Mouse (Mus musculus): ENCODE data around the gene Ints6.

Ints6 gene

DNA sequence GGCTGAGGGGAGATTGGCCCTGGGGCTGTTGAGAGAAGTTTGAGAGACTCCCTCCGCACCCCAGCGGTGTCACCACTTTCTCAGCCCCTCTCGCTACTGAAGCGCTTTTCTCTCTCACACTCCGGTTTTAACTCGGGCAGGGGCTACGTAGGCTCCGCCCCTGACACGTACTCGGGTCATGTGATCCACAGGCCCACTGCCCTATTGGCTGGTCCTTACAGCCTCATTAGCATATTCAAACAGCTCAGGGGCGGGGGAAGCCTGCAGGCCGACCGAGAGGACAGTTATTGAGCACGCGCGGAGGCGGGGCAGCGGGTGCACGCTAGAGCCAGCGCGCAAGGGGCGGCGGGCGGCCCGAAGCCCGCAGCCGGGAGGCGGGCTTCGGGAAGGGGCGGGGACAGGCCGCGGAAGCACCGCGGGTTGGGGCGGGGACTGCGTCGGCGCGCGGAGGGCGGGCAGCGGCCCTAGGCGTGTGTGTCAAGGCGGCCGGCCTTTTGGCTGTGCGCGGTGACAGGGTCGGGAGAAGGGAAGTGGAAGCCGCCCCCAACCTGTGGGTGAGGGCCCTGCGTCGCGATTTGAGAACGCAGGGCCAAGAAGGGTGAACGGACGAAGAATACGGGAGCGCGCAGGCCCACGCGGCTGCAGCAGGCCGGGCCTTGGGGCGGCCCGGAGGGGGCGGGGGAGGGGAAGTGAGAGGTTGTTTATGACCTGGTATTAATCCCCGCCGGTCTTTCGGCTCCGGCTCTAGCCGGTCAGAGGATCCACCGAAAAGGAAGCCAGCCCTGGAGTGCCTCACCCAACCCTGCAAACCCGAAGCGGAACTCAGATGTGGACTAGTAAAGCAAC, at the start of gene Ints6:
Gene Ints6, minus strand, starts transcription at position 134 of the 846 bp plus-strand sequence.
- DNase-seq: peak; percentile 99 to 100

DNA sequence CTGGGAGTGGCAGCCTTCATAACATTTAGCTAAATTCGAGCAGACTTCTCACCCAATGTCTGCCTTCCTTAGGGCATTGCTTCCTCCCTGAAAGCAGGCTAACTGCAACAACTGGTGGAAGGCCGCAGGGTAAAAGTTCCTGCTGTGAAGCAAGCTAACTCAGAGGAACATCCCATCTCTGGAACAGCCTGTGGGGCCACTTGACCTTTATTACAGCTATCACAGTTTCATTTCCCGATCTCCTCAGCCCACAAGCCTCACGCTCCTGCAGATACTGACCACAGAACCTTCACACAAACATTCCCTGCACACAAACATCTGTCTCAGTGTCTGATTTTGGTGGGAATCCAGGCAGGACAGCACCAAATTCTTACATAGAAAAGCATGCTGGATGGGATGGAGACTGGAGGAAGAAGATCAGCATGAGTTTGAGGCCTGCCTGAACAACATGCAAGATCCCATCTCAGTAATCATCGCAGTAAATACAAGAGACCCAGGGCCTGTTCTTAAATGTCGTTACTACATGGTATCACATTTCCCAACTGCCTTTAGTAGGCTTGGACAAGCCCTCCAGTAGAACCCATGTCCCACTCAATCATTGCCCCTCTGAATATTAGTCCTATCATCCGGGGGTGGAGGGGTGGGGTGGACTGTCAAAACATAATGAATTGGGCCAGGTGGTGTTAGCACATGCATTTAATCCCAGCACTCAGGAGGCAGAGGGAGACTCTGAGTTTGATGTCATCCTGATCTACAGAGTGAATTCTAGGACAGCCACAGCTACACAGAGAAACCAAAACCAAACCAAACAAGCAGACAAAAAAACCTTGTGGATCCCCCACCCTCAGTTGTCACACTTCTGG, 47.9 kb upstream of the Ints6 start:
- peak; percentile 34 to 37 for DNase-seq

DNA sequence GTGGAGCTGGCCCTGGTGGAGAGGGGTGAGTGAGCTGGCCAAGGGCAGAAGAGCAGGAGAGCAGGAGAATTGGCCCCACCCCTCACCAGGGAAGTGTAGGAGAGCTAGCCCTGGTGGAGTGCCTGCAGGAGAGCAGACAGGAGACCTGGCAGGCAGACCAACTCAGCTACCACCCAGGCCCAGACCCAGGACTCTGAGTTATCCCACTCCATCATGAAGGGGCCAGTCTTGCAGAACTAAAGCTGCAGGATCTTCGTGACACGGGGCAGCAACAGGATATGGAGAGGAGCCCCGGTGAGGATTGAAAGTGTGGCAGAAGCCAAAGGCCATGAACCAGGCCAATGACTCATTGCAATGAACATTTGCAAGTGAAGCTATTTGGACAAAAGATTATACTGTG, 46.0 kb upstream of the Ints6 start:
- DNase-seq: no peak

DNA sequence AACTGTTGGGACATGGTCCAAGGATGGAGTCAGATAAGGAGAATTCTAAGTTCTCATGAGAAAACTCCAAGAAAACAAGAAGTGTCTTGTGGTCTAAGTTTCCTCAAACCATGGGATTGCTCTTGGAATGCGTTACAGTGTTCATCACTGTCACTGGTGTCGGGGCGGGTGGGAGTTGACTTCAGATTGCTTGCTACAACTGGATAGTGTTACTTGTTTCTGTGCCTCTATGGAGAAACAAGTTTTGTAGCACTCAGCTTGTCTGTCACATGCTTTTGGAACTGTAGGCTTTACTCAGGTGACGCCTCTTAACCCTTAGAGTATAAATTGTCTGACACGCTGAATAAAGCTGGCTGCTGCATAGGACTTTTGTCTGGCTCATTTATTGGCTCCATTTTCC, 42.2 kb upstream of the Ints6 start:
- DNase-seq: no peak

DNA sequence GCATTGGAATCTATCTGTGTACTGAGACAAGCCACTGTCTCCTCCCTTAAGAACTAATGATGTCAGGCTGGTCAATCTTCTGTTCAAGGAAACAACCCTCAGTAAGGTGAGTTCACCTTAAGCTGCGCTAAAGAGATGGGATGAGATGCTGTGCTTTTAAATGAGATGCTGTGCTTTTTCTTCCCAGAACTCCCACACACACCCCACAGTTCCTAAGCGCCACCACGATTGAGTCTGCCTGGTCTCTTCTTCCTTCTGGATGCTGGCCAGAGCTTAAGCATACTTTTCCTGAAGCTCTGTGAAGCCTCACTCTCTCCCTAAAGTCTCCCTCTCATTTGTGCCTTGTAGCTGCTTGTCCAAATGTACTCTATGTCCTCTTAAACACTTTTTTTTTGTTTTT, 39.8 kb upstream of the Ints6 start:
- no peak for DNase-seq

DNA sequence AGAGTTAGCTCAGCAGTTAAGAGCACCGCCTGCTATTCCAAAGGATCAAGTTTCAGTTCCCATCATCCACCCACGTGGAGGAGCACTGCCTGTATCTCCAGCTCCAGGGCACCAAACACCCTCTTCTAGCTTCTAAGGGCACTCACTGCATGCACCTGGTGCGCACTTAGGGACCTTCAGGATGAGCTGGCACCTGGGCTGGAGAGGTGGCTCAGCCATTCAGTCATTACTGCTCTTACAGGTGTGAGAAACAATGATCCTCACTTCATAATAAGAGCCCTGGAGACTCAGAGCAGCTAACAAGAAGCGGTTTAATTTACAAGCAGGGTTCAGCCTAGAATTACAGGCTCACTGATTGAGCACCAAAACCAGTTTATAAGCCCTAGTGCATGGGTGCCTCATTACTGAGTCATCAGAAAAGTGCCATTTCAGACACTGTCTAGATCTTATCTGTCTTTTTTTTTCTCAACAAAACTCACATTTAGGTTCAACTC, 37.7 kb upstream of the Ints6 start:
- peak; percentile 29 to 57 for DNase-seq

DNA sequence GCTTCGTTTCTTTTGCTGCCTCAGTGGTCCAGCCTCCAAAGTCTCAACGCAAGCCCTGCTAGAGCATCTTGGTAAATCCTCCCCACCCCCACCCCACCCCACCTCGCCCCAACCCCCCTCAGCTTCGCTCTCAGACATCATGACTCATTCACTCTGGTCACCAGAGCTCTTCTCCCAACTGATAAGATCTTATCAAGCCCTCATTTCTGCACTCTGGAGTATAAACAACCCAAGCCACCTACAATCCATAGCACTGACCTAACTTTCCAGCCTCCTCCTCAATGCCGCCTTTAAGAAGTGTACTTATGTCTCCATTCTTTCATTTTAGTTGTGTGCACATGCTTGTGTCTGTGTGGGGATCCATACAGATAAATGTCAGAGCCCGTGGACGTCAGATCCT, 34.8 kb upstream of the Ints6 start:
- DNase-seq: no peak

DNA sequence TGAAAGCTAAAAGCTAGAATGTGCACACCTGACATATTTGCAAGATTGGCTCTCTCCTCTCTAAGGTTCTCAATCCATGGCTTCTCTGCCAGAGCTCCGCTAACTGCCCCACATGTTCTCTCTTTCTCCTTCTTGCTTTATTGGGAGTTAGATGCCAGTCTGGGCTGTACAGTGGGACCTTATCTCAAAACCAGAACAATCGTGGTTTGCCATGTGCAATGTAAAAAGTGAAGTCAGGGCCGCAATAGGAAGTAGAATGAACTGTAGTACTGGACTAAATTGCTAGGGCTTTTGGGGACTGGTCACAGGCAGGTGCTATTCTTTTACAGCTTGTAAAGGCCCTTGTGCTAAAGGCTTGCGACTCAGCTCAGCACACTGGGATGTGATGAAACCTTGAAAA, 28.3 kb upstream of the Ints6 start:
- no peak for DNase-seq

DNA sequence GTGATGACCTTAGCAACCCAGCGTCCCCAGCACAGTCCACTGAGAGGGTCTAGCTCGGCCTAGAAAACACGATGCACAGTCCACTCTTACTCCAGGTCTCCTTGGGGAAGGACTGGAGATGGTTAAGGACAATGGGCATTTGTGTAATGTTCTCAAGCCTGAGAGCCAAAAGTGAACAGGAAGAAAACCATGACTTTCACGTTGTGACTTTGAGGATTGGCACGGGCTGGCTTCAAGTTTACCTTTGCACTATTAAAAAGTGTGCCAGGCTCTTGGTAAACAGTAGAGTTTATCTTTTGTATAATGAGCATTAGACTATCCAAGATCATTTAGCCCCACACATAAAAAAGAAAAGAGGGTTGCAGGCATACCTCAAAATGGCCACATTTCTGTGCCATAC, 22.0 kb upstream of the Ints6 start:
- DNase-seq: peak; percentile 31 to 53

DNA sequence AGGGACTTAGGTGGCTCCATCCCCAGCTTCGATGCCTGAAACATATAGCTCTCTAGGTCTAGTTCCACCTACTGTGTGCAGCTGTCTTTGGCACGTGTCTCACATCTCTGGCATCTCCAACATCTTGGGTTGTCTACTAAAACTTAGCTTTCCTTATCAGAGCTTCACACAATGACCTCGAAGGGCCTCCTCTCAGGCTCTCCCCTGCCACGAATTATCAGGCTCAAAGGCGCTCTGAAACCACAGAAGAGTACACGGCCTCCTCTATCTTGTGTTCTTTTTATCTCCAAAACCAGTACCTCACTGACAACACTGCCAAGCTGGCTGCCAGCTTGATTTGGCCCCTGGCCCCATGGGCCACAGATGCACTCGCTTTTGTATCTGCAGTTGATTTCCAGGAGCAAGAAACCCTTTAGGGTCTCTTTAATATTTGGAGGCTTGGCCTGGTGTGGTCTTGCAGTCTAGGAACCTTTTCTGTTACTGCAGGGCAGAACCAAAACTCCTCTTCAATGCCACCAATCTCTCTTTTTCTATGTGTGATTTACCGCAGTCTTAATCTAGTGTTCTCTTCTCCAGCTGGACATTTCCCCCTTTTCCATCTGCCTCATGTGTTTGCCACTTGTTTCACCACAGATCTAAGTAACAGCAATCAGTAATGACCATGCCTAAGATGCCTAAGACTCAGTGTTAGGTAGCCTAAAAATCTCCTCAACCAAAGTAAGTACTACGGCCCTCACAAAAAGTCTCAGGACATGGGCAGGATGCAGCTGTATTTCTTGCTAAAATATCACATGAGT, 19.7 kb upstream of the Ints6 start:
- no peak for DNase-seq

DNA sequence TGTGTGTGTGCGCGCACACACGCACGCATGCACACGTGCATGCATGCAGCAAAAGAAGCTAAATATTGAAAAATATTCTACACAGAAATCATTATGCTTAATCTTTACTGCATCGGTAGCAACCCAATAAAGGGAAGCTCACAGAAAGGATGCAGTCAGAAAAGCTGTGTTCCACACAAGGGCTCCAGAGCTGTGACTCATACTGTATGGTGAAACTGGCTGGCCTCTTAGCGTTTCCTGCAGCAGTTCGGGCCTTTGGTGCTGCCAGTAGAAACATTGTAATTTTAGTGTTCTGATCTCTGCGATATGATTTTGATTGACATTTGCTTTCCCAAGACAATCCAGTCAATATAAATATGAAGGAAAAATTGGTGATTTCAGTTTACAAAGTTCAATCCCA, 17.1 kb upstream of the Ints6 start:
- DNase-seq: no peak

DNA sequence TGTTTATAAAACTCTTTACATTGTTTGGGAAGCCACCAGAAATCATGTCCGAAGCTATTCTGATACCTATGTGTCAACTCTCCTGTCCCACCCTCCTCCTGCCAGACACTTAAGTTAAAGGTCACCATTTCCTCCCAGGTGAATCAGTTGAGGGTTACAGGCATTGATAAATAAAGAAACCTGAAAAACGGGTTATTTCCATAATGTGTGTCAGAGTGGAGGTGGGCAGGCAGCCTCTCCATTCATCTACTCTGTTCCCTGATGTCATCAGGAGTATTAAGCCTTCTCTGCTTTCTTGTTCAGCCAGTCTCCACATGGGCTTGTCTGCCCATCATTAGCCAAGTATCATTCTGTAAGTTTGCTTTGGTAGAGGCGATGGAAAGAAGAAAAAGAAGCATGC, 14.1 kb upstream of the Ints6 start:
- no peak for DNase-seq

DNA sequence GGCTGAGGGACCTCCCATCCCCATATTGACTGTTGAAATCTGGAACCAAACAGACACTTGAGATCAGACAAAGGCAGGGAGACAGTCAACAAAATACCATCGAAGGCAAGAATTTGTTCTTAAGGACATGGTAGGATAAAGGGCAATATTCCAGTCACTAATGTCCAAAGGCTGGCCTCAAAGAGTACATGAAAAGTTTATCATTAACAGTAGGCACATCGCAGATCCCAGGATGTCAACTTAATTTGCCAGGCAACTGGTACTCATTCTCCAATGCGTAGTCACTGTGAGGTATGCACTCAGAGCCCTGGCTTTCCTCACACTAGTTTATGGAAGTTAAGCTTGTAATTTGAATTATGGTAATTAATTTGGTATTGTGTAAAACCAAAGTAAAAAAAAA, 13.3 kb upstream of the Ints6 start:
- no peak for DNase-seq

DNA sequence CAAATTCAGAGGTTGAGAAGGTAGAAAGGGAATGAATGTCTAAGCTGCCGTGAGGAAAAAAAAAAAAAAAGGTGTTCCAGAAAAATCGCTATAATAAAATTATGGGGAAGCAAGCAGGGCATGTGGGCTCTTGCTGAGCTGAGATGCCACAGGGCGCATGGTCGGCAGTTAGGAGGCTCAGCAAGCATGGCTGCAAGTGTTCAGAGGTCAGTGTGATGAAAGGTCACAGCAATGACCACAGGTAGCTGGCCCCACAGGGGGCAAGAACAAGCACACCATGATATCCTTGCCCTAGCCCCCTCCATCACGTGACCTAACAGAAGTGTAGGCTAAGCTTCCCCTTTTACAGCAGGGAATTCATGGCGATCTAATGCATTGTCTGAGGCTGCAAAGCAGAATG, 12.8 kb upstream of the Ints6 start:
- no peak for DNase-seq

DNA sequence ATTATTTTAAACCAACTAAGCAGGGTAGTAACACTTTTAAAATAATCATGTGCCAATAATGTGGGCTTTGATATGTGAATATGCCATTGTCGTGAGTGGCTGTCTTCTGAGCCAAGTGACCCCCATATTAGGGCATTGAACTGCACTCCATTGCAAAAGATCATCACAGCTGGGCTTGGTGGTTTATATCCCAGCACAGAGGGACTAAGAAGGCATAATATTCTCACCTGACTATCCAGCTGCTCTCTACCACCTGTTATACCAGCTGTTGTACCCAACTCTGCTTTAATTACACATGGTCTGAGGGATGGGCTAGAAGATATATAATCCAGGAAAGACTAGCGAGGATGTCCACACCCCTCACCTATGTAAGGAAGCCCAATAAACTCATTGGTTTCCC, 4.4 kb upstream of the Ints6 start:
- DNase-seq: no peak

DNA sequence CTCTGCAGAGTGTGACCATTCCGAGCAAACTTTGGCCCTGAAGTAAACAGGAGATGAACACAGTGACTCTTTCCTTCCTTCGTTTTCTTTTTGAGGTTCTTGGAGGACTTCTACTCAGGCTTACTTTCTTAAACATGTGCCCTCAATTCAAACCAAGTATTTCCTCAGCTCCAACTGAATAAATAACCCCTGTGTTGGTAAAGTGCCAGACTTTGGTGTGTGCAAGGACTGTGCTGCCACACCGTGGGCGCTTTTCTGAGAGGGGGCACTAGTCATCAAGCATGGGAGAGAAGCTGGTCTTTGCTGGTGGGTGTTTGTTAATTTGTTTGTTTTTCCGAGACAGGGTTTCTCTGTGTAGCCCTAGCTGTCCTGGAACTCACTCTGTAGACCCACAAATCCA, 3.4 kb upstream of the Ints6 start:
- DNase-seq: peak in 1 of 2 experiments; percentile 32

DNA sequence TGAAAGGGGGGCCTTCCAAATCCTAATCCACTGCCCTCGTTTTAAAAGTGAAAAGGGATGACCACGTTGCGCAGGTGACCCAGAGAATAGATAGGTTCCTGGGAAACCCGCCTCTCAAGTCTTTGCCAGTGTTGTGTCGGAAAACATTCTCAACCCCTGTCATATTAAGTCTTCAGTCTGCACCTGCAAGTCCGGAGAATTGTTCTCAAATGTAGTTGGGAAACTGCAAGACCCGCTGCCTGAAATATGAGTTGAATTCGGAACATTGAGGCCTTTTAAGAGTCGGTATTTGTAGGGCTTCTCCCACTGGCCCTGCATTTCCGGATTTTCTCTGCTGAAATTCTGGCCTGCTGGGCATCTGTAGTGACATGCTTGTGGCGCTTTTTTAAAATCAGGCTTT, 974 bp upstream of the Ints6 start:
- peak; percentile 19 to 26 for DNase-seq

DNA sequence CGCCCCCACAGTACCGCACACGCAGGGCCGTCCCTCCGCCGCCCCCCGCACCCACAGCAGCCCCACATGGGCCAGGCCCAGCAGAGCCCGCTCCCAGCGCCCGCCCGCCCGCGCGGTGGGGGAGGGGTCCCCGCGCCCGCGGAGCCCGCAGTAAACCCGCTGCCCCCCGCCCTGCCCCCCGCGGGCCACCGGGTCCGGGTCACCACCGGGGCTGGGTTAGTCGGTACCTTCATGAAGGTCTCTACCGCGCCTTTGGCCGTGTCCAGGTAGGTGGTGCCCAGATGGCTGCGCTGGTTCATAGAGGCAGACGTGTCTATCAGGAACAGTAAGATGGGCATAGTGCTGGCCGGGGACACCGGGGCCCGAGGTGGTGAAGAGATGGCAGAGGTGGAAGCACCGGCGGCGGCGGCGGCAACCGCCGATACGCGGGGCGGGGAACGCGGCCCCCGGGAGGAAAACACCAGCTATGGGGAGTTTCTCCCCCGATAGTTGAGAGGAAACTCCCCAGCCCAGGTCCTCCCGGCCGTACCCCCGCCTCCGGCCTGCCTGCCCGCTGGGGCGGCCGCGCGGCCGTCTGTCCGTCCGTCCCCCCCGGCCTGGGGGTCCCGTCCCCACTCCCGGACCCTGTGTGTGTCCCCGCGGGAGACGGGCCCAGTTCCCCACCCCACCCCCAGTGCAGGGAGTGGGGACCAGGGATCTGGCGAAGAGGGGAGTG, 491 bp downstream of the Ints6 start:
- DNase-seq: peak; percentile 51 to 60

DNA sequence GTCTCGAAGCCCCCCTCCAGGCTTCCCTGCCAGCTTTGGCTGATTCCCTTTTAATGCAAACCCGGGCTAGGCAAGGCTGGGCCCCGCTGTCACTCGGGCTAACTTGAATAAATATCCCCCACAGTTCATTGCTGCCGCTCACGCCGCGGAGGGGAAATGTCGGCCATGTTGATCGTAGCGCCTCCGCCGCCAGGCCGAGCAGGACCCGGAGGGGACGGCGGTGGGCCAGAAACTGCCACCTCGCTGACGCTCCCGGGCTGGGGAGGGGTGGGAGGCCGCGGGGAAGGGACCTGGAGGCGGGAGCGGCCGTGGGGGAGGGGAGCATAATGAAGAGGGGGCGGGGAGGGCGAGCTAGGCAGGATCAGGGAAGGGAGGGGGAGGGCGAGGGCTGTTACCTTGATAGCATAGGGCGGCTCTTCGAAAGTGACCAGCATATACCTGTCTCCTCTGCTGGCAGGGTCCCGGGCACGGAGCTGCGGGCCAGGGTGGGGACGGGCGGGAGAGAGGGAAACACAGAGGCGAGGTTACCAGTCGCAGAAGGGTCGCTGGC, 1.1 kb downstream of the Ints6 start:
- peak; percentile 72 to 73 for DNase-seq

DNA sequence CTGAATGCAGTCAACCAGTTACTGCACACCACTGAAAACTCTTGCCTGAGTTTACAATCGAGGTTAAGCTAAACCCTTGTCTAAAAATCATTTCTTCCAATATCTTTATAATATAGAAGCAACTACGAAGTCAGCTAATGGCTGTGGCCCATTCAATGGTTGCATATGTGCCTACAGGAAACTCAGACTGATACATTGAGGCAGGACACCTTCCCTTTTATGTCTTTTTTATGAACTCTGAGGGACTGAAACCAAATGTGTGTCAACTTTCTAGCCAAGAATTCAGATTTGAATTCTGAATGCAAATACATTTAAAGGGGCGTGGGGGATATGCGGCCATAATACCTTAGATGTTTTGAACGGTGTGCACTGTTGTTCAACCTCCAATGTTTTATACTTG, 2.3 kb downstream of the Ints6 start:
- DNase-seq: no peak

DNA sequence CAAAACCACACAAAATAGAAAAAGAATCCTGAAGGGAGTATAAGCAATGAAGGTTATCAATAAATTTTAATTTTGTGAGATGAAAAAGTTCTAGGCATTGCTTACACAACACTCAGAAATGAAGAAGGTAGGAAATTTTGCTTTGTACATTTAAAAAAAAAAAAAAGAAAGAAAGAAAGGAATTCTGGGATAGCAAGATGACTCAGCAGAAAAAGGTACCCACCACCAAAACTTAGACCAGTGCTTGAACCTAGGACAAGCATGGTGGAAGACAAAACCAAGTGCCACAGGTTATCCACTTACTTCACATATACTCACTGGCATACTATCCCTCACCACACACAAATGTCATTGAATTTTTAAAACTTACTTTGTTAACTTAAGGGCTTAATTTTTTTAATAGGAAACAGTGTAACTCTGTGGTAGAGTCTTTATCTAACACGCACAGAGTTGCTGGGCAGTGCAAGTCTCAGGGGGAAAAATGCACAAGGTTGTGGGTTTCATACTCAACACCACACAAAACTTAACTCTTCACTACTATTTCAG, 5.8 kb downstream of the Ints6 start:
- no peak for DNase-seq

DNA sequence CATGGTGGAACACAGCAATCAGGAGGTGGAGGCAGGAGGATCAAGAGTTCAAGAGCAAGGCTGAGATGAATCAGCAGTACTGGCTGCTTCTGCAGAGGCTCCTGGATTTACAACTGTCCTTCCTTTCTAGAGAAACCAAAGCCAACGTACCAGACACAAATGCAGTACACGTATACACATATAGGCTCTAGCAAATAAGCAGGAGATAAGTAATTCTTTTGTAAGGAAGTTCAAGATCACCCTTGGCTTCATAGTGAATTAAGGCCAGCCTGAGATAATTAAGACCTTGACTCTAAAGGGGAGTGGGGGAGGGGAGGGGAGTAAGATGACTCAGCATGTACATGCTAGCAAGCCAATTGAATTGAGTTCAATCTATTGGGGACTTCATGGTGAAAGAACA, 9.5 kb downstream of the Ints6 start:
- DNase-seq: no peak

All from lung, adult 18-20 months (tissue).